Mouse (Mus musculus): ENCODE measurements at regions not wholly inside any gene's neighbourhood (a gene's known extent, or its start where the extent isn't known, plus 50 kb on each side); places are given as distances from the start of the nearest gene placed in this dataset.

DNA sequence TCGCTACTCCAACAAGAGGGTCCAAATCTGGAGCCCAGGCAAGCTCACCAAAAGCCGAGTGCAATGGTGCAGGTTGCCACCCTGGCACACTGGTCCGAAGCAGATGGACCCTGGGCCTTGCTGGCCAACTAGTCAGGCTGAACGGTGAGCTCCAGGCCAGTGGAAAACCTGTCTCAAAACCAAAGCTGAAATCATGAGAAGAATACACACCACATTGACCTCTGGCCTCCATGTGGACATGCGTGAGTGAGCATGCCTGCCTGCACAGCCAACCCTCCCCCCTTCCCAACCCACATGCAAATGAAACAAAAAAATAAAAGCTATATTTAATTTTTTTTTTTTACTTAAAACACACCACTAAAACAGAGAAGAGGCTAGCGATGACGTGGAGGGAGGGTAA, 80.8 kb downstream of the Tex35 start:
- H3K4me1 ChIP-seq (replicated peaks): no peaks in the 10 kb centered on the region
- 74% methylated on average over 7 of the region's 7 CpGs for WGBS
- no peak for ATAC-seq (ENCODE audit: low FRiP score, low read depth)
- no peak overlapping the region for H3K4me3 ChIP-seq
- no peak overlapping the region for H3K9ac ChIP-seq
- H3K27me3 ChIP-seq: no peaks in the 10 kb centered on the region
- H3K9me3 ChIP-seq: no peaks in the 10 kb centered on the region
- no peaks in the 10 kb centered on the region for H3K36me3 ChIP-seq
- no peak overlapping the region for H3K27ac ChIP-seq (replicated peaks)
- H3K4me2 ChIP-seq: no peak overlapping the region

- no peak overlapping the region for H3K9ac ChIP-seq
- WGBS: 70% methylated on average over 6 of the region's 6 CpGs
- no peaks in the 10 kb centered on the region for H3K9me3 ChIP-seq
- no peaks in the 10 kb centered on the region for H3K4me1 ChIP-seq (replicated peaks)
- H3K4me3 ChIP-seq: no peak overlapping the region
- no peaks in the 10 kb centered on the region for H3K27me3 ChIP-seq
- H3K36me3 ChIP-seq: no peaks in the 10 kb centered on the region
- H3K27ac ChIP-seq (replicated peaks): no peak overlapping the region
- no peak for ATAC-seq (ENCODE audit: low FRiP score, low read depth)
- no peak overlapping the region for H3K4me2 ChIP-seq
Measured at GRCm38 (mm10) chr1:157023462-157023861, 84.0 kb upstream of the Ralgps2 start.

GRCm38 (mm10) chr1:157022456-157023435, 83.3 kb upstream of the Ralgps2 start:
- ATAC-seq (ENCODE audit: low FRiP score, low read depth): no peak
- no peak overlapping the region for H3K9ac ChIP-seq
- 59% methylated on average over 12 of the region's 12 CpGs for WGBS

GRCm38 (mm10) chr1:157019892-157020291, 80.5 kb upstream of the Ralgps2 start:
- H3K27me3 ChIP-seq: no peaks in the 10 kb centered on the region
- WGBS: 44% methylated on average over 7 of the region's 7 CpGs
- H3K36me3 ChIP-seq: no peaks in the 10 kb centered on the region
- H3K4me3 ChIP-seq: no peak overlapping the region
- ATAC-seq (ENCODE audit: low FRiP score, low read depth): no peak
- no peaks in the 10 kb centered on the region for H3K9me3 ChIP-seq
- no peaks in the 10 kb centered on the region for H3K4me1 ChIP-seq (replicated peaks)
- no peak overlapping the region for H3K4me2 ChIP-seq
- no peak overlapping the region for H3K27ac ChIP-seq (replicated peaks)
- H3K9ac ChIP-seq: no peak overlapping the region

More at GRCm38 (mm10) chr1:157022456-157023435, 83.3 kb upstream of the Ralgps2 start:
- H3K4me3 ChIP-seq: no peak overlapping the region
- no peak overlapping the region for H3K4me2 ChIP-seq
- no peaks in the 10 kb centered on the region for H3K27me3 ChIP-seq
- no peaks in the 10 kb centered on the region for H3K4me1 ChIP-seq (replicated peaks)
- H3K36me3 ChIP-seq: no peaks in the 10 kb centered on the region
- H3K27ac ChIP-seq (replicated peaks): no peak overlapping the region
- no peaks in the 10 kb centered on the region for H3K9me3 ChIP-seq

DNA sequence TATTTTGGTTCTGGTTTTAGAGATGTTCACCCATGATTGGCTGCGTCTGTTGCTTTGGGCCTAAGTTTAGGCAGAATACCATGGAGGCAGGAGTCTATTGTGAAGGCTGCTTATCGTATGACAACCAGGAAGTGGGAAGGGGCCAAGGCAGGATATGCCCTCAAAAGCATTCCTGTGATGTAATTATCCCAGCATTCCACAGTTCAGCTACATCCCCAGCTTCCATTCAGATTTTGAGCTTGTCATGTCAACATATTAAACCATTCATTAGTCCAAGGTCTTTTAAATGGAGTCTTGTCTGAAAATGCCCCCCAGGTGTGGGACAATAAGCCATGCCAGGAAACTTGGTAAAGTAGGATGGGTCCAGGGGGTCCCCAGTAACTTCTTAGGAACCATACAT, 79.3 kb upstream of the Ralgps2 start:
- H3K4me2 ChIP-seq: no peak overlapping the region

DNA sequence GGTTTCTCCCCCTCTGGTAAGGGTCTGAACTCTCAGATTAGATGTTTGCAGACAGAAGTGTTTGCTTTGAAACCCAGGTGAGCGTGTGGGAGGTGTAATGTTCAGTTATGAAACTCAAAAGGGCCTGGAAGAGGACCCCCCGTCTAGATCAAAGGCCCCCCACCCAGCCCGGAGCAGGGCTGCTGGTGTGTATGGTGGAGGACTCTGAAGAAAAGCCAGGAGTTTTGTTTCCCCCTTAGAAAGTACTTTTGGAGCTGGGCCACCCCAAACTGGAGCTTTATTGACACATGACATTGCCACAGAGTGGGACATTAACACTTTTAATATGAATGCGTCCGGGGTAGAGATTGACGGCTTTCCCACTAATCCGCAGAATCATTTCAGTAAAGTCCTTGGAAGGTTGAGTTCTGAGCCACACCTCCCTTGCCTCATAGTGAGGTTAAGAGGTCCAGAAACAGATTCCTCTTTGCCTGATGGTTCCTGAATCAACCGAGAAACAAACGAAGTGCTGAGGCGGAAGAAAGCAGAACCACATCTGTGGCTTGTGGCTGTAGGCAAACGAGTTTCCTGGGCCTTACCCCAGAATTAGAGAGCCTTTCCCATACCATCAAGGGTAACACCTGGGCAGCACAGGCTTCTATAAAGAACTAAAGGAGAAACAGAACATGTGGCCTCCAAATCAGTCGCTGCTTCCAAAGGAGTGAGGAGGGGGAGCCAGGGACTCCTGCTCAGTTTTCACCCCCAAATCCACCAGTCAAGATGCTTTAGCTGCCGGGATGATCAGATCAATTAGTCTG, 78.0 kb upstream of the Ralgps2 start:
- no peak overlapping the region for H3K4me2 ChIP-seq
- no peaks in the 10 kb centered on the region for H3K4me1 ChIP-seq (replicated peaks)
- H3K4me3 ChIP-seq: no peak overlapping the region
- no peak overlapping the region for H3K27ac ChIP-seq (replicated peaks)
- H3K27me3 ChIP-seq: no peaks in the 10 kb centered on the region
- no peak overlapping the region for H3K9ac ChIP-seq
- no peaks in the 10 kb centered on the region for H3K36me3 ChIP-seq
- no peak for ATAC-seq (ENCODE audit: low FRiP score, low read depth)
- 74% methylated on average over 13 of the region's 13 CpGs for WGBS
- no peaks in the 10 kb centered on the region for H3K9me3 ChIP-seq

More for the DNA sequence above, 79.3 kb upstream of the Ralgps2 start:
- H3K36me3 ChIP-seq: no peaks in the 10 kb centered on the region
- ATAC-seq (ENCODE audit: low FRiP score, low read depth): no peak
- H3K9ac ChIP-seq: no peak overlapping the region
- H3K4me1 ChIP-seq (replicated peaks): no peaks in the 10 kb centered on the region
- H3K4me3 ChIP-seq: no peak overlapping the region
- no peaks in the 10 kb centered on the region for H3K27me3 ChIP-seq
- H3K9me3 ChIP-seq: no peaks in the 10 kb centered on the region
- no peak overlapping the region for H3K27ac ChIP-seq (replicated peaks)
- 91% methylated on average over 2 of the region's 2 CpGs for WGBS

DNA sequence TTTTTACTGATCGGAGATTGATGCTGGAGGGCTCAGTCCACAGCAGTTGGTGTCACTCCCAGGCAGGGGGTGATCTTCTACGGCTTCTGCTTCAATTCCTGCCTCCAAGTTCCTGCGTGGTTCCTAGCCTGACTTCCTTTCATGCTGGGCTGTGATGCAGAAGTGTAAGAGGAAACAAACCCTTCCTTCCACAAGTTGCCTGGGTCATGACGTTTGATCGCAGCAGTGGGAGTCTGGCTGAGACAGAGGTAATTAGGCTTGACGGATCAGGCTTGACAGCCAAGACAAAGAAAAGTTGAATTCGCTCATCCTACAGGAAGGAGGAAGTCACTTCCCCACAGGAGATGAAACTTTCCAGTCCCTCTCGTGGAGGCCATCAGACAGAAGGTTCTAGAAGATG, 77.2 kb upstream of the Ralgps2 start:
- Histone ChIP-seq H3K9ac (no peak overlapping the region), H3K9me3 (no peaks in the 10 kb centered on the region), H3K27me3 (no peaks in the 10 kb centered on the region), H3K36me3 (no peaks in the 10 kb centered on the region), H3K27ac (replicated peaks) (no peak overlapping the region), H3K4me3 (no peak overlapping the region), H3K4me2 (no peak overlapping the region), H3K4me1 (replicated peaks) (no peaks in the 10 kb centered on the region)
- 20% methylated on average over 8 of the region's 8 CpGs for WGBS
- no peak for ATAC-seq (ENCODE audit: low FRiP score, low read depth)

GRCm38 (mm10) chr1:157014532-157015497, 75.4 kb upstream of the Ralgps2 start:
- Histone ChIP-seq H3K4me2 (no peak overlapping the region), H3K27ac (replicated peaks) (no peak overlapping the region), H3K9ac (no peak overlapping the region), H3K9me3 (no peaks in the 10 kb centered on the region), H3K27me3 (no peaks in the 10 kb centered on the region), H3K4me1 (replicated peaks) (no peaks in the 10 kb centered on the region), H3K36me3 (no peaks in the 10 kb centered on the region), H3K4me3 (no peak overlapping the region)
- no peak for ATAC-seq (ENCODE audit: low FRiP score, low read depth)
- 84% methylated on average over 17 of the region's 17 CpGs for WGBS

- Histone ChIP-seq H3K4me2 (no peak overlapping the region), H3K27ac (replicated peaks) (no peak overlapping the region), H3K27me3 (no peaks in the 10 kb centered on the region), H3K4me1 (replicated peaks) (no peaks in the 10 kb centered on the region), H3K9me3 (no peaks in the 10 kb centered on the region), H3K4me3 (no peak overlapping the region), H3K36me3 (no peaks in the 10 kb centered on the region), H3K9ac (no peak overlapping the region)
- no peak for ATAC-seq (ENCODE audit: low FRiP score, low read depth)
- 68% methylated on average over 7 of the region's 7 CpGs for WGBS
Measured at GRCm38 (mm10) chr1:157013669-157014048, 74.2 kb upstream of the Ralgps2 start.

DNA sequence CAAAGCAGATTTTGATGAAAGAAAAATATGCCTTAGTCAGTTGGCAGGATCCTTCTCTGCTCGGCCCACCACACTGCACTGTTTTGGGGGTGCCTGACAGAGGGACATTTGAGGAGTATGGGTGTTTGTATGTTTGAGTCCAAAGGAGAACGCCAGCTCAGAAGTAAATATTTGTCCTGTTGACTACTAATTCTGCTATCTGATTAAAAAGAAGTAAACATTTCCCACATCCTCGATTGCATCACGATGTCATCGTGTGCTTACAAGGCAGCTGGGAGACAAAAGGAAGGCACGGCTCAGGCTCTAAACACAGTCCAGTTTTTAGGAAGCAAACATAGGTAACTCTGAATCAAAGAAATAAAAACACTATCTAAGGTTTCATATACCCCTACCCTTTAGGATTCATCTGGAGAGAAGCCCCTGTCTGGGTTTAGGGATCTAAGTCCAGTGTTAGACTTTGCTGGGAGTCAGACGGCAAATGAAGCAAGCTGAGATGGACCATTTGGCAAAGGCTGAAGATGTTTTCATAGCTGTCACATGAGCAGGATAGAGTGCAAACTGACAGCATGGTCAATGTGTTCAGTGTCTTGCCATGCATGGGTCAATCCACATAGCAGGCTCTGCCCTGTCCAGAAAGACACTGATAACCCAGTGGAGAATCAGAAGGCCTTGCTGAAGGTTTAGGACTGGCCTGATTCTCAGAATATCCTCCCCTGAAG, 73.7 kb upstream of the Ralgps2 start:
- H3K4me2 ChIP-seq: no peak overlapping the region
- H3K36me3 ChIP-seq: no peaks in the 10 kb centered on the region
- H3K9ac ChIP-seq: no peak overlapping the region
- H3K4me1 ChIP-seq (replicated peaks): no peaks in the 10 kb centered on the region
- 75% methylated on average over 7 of the region's 7 CpGs for WGBS
- H3K9me3 ChIP-seq: no peaks in the 10 kb centered on the region
- H3K27me3 ChIP-seq: no peaks in the 10 kb centered on the region
- H3K4me3 ChIP-seq: no peak overlapping the region
- no peak overlapping the region for H3K27ac ChIP-seq (replicated peaks)
- ATAC-seq (ENCODE audit: low FRiP score, low read depth): no peak

DNA sequence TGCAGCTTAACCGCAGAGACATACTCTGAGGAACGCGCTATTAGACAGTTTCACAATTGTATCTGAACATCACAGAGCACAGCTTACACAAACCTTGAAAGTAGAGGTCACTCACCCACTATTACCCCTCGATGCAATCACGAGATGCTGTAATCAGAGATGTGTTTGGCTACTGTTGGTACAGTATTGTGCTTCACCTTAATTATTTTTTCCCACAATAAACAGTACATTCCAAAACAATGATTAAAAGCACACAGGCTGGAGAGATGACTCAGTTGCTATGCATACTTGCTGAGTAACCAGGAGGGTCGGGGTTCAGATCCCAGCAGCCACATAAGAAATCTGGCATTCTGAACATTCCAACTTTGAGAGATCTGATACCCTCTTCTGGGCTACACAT, 71.8 kb upstream of the Ralgps2 start:
- Histone ChIP-seq H3K9ac (no peak overlapping the region), H3K27me3 (no peaks in the 10 kb centered on the region), H3K27ac (replicated peaks) (no peak overlapping the region), H3K9me3 (no peaks in the 10 kb centered on the region), H3K4me3 (no peak overlapping the region), H3K4me1 (replicated peaks) (no peaks in the 10 kb centered on the region), H3K36me3 (no peaks in the 10 kb centered on the region), H3K4me2 (no peak overlapping the region)
- no peak for ATAC-seq (ENCODE audit: low FRiP score, low read depth)
- 89% methylated on average over 6 of the region's 6 CpGs for WGBS

Data from hindbrain, embryonic 15.5 days (tissue).